Mouse (Mus musculus) c-Kit-positive CD71-positive TER-119-positive erythroid progenitor cells, embryonic 14.5 days (primary cell): Measurements from ENCODE around the gene Il22ra1.

Source experiments
- DNase-seq: peaks from one replicate; pipeline ENCODE4 v3.0.0-alpha.2; 2013; ENCODE audit warnings: low spot score

Il22ra1 gene

GRCm38 (mm10) chr4:135770611-135771305 is 42.8 kb downstream of the Il22ra1 start:
- DNase-seq = no peak

- DNase-seq = no peak
Observed at GRCm38 (mm10) chr4:135771592-135771991, 43.6 kb downstream of the Il22ra1 start.

GRCm38 (mm10) chr4:135772671-135773070 is 44.7 kb downstream of the Il22ra1 start:
- DNase-seq = no peak

- DNase-seq = no peak
Observed at GRCm38 (mm10) chr4:135774496-135774895, 46.5 kb downstream of the Il22ra1 start.

- DNase-seq = no peak
Observed at GRCm38 (mm10) chr4:135776850-135777249, 48.9 kb downstream of the Il22ra1 start.

GRCm38 (mm10) chr4:135779661-135780060 is 51.7 kb downstream of the Il22ra1 start:
- no peak for DNase-seq

GRCm38 (mm10) chr4:135780255-135780654 is 52.3 kb downstream of the Il22ra1 start:
- no peak for DNase-seq

GRCm38 (mm10) chr4:135781304-135781703 is 53.3 kb downstream of the Il22ra1 start:
- DNase-seq = no peak

- no peak for DNase-seq
Observed at GRCm38 (mm10) chr4:135786581-135786980, 58.6 kb downstream of the Il22ra1 start.

- DNase-seq = no peak
Observed at GRCm38 (mm10) chr4:135787271-135787670, 59.3 kb downstream of the Il22ra1 start.

GRCm38 (mm10) chr4:135789135-135789534 is 61.2 kb downstream of the Il22ra1 start:
- no peak for DNase-seq

GRCm38 (mm10) chr4:135792821-135793220 is 64.8 kb downstream of the Il22ra1 start:
- no peak for DNase-seq

- no peak for DNase-seq
Observed at GRCm38 (mm10) chr4:135797931-135798330, 70.0 kb downstream of the Il22ra1 start.

- peak; percentile 81 for DNase-seq
Observed at GRCm38 (mm10) chr4:135801543-135801942, 73.6 kb downstream of the Il22ra1 start.
